Mouse (Mus musculus): ENCODE results near the gene March4. TPM values are rescaled to one million over a fixed set of nuclear protein-coding genes. Genes with fewer than 3 reads are reported as not detected.

March4 gene
- polyA plus RNA-seq, 2 experiments, result 0.05 TPM; not detected in 1

DNA sequence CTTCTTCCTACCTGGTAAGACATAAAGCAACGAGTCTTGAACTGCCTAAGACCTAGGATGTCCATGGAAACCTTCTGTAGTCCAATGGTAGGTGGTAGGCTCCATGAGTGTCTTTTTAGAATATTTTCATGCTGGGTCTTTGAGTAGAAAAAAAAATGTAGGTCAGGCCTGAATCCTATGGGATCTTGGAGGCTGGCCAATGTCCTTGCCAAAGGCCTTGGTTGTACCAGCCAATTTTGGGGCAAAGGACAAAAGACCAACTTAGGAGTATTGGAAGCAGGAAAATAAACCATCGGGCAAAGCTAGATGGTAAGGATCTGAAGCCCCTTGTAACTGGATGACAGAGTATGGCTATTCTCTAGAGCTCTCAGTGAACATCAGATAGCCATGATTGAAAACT lies 83.9 kb downstream of the March4 start:
- H3K4me2 ChIP-seq (replicated peaks; ENCODE audit: low read depth, low read length, severe bottlenecking), result no peak overlapping the region
- no peak for TF ChIP-seq POLR2A (IDR thresholded peaks at IDR 0.05; ENCODE audit: borderline replicate concordance, extremely low read depth, insufficient read depth, insufficient read length)
- no peaks in the 10 kb centered on the region for H3K9me3 ChIP-seq (ENCODE audit: control insufficient read depth, low read length)
- H3K4me3 ChIP-seq (replicated peaks; ENCODE audit: low read length), result no peak overlapping the region
- no peak overlapping the region for H3K27ac ChIP-seq (replicated peaks; ENCODE audit: low read depth, low read length)
- H3K27me3 ChIP-seq (ENCODE audit: control insufficient read depth, insufficient read depth, low read length), result no peaks in the 10 kb centered on the region
- WGBS, result 88% methylated on average over 2 of the region's 2 CpGs
- no peaks in the 10 kb centered on the region for H3K4me1 ChIP-seq (ENCODE audit: control insufficient read depth, insufficient read depth, low read length)
- ATAC-seq (ENCODE audit: low FRiP score, low read depth) (no peak), DNase-seq (ENCODE audit: low spot score) (no peak)
- H3K36me3 ChIP-seq (ENCODE audit: control insufficient read depth, insufficient read depth, low read length), result no peaks in the 10 kb centered on the region
- H3K9ac ChIP-seq (ENCODE audit: low read depth, low read length, severe bottlenecking), result no peak overlapping the region

DNA sequence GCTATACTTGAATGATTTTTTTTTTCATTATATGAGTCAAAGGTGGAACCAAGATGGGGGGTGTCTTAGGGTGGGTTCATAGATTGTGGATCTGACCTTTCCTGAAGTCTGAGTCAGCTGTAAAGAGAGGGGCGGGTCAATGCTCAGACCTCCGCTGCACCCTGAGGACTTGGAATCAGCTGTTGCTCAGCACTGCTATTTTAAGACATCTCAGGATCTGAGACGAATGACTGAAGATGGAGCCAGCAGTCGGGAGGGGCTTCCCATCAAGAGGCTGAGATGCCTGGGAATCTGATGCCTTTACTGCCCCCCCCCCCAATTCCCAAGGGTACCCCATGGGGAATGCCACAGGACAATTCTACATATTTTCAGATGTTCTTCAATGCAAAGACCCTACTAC lies 85.9 kb downstream of the March4 start:
- ATAC-seq (ENCODE audit: low FRiP score, low read depth) (no peak), DNase-seq (ENCODE audit: low spot score) (no peak)
- no peaks in the 10 kb centered on the region for H3K9me3 ChIP-seq (ENCODE audit: control insufficient read depth, low read length)
- no peak for TF ChIP-seq POLR2A (IDR thresholded peaks at IDR 0.05; ENCODE audit: borderline replicate concordance, extremely low read depth, insufficient read depth, insufficient read length)
- no peak overlapping the region for H3K27ac ChIP-seq (replicated peaks; ENCODE audit: low read depth, low read length)
- no peak overlapping the region for H3K4me2 ChIP-seq (replicated peaks; ENCODE audit: low read depth, low read length, severe bottlenecking)
- no peaks in the 10 kb centered on the region for H3K27me3 ChIP-seq (ENCODE audit: control insufficient read depth, insufficient read depth, low read length)
- H3K4me3 ChIP-seq (replicated peaks; ENCODE audit: low read length), result no peak overlapping the region
- no peaks in the 10 kb centered on the region for H3K4me1 ChIP-seq (ENCODE audit: control insufficient read depth, insufficient read depth, low read length)
- WGBS, result 74% methylated on average over 4 of the region's 4 CpGs
- no peak overlapping the region for H3K9ac ChIP-seq (ENCODE audit: low read depth, low read length, severe bottlenecking)
- H3K36me3 ChIP-seq (ENCODE audit: control insufficient read depth, insufficient read depth, low read length), result no peaks in the 10 kb centered on the region

DNA sequence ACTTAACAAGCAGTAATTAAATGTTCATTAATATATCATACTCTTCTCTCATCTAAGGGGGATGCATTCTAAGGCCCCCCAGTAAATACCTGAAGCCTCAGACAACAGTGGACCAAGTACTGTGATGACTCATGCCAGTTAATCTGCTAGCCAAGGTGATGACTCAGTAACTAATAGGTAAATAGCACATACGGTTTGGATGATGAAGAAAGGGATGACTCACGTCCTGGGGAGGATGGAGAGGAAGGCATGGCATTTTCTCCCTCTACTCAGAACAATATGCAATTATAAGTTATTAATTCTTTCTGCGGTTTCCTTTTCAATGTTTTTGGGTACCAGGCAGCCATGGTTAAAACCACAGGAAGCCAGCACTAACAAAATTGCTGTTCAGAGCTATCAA lies 87.0 kb downstream of the March4 start:
- no peak for TF ChIP-seq POLR2A (IDR thresholded peaks at IDR 0.05; ENCODE audit: borderline replicate concordance, extremely low read depth, insufficient read depth, insufficient read length)
- H3K4me3 ChIP-seq (replicated peaks; ENCODE audit: low read length), result no peak overlapping the region
- no peak overlapping the region for H3K9ac ChIP-seq (ENCODE audit: low read depth, low read length, severe bottlenecking)
- no peak for DNase-seq (ENCODE audit: low spot score)
- WGBS, result 76% methylated on average over 3 of the region's 3 CpGs
- H3K36me3 ChIP-seq (ENCODE audit: control insufficient read depth, insufficient read depth, low read length), result no peaks in the 10 kb centered on the region
- no peak for ATAC-seq (ENCODE audit: low FRiP score, low read depth)
- H3K27ac ChIP-seq (replicated peaks; ENCODE audit: low read depth, low read length), result no peak overlapping the region
- H3K27me3 ChIP-seq (ENCODE audit: control insufficient read depth, insufficient read depth, low read length), result no peaks in the 10 kb centered on the region
- H3K4me2 ChIP-seq (replicated peaks; ENCODE audit: low read depth, low read length, severe bottlenecking), result no peak overlapping the region
- no peaks in the 10 kb centered on the region for H3K9me3 ChIP-seq (ENCODE audit: control insufficient read depth, low read length)
- H3K4me1 ChIP-seq (ENCODE audit: control insufficient read depth, insufficient read depth, low read length), result no peaks in the 10 kb centered on the region

DNA sequence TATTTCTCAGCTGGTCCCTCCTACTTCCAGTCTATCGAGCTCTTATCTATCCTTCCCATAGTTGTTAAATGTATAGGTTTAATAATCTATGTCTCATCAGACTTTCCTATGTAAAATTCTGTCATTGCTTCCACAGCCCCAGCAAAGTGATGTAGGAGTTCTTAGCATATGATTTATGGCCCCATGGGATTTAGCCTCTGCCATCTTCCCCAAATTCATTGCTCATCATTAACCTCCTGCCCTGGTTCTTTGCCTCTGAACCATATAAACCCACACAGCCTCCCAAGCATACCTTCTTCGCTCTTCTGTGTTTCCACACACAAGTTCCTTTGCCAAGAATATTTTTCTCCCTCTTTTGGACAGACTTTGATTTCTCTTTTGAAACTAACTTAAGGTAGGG lies 94.0 kb downstream of the March4 start:
- no peak overlapping the region for H3K9ac ChIP-seq (ENCODE audit: low read depth, low read length, severe bottlenecking)
- no peaks in the 10 kb centered on the region for H3K27me3 ChIP-seq (ENCODE audit: control insufficient read depth, insufficient read depth, low read length)
- TF ChIP-seq POLR2A (IDR thresholded peaks at IDR 0.05; ENCODE audit: borderline replicate concordance, extremely low read depth, insufficient read depth, insufficient read length), result no peak
- ATAC-seq (ENCODE audit: low FRiP score, low read depth) (no peak), DNase-seq (ENCODE audit: low spot score) (no peak)
- no peaks in the 10 kb centered on the region for H3K36me3 ChIP-seq (ENCODE audit: control insufficient read depth, insufficient read depth, low read length)
- no peak overlapping the region for H3K4me2 ChIP-seq (replicated peaks; ENCODE audit: low read depth, low read length, severe bottlenecking)
- 87% methylated on average over 2 of the region's 2 CpGs for WGBS
- no peaks in the 10 kb centered on the region for H3K9me3 ChIP-seq (ENCODE audit: control insufficient read depth, low read length)
- H3K4me3 ChIP-seq (replicated peaks; ENCODE audit: low read length), result no peak overlapping the region
- H3K27ac ChIP-seq (replicated peaks; ENCODE audit: low read depth, low read length), result no peak overlapping the region
- no peaks in the 10 kb centered on the region for H3K4me1 ChIP-seq (ENCODE audit: control insufficient read depth, insufficient read depth, low read length)

DNA sequence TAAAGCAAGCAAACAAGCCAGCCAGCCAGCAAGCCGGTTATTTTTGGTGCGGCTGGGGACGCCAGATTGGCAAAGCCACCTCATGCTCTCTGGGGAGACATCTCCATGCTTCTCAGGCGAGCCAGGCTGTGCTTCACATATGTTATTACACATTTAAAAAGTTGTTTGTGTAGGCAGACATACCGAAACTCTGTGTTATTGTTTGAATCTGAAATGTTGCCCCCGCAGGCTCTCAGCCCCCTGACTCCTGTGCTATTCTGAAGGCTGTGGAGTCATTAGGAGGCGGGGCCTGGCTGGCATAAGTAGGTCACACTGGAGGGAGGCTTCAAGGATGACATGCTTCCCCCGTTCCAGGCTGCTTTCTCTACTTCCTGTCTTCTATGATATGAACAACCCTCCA lies 97.6 kb downstream of the March4 start:
- Histone ChIP-seq H3K9me3 (ENCODE audit: control insufficient read depth, low read length) (no peaks in the 10 kb centered on the region), H3K27ac (replicated peaks; ENCODE audit: low read depth, low read length) (no peak overlapping the region), H3K4me2 (replicated peaks; ENCODE audit: low read depth, low read length, severe bottlenecking) (no peak overlapping the region), H3K27me3 (ENCODE audit: control insufficient read depth, insufficient read depth, low read length) (no peaks in the 10 kb centered on the region), H3K9ac (ENCODE audit: low read depth, low read length, severe bottlenecking) (no peak overlapping the region), H3K4me1 (ENCODE audit: control insufficient read depth, insufficient read depth, low read length) (no peaks in the 10 kb centered on the region), H3K4me3 (replicated peaks; ENCODE audit: low read length) (no peak overlapping the region), H3K36me3 (ENCODE audit: control insufficient read depth, insufficient read depth, low read length) (no peaks in the 10 kb centered on the region)
- DNase-seq (ENCODE audit: low spot score) (no peak), ATAC-seq (ENCODE audit: low FRiP score, low read depth) (no peak)
- WGBS, result 76% methylated on average over 8 of the region's 8 CpGs
- no peak for TF ChIP-seq POLR2A (IDR thresholded peaks at IDR 0.05; ENCODE audit: borderline replicate concordance, extremely low read depth, insufficient read depth, insufficient read length)

DNA sequence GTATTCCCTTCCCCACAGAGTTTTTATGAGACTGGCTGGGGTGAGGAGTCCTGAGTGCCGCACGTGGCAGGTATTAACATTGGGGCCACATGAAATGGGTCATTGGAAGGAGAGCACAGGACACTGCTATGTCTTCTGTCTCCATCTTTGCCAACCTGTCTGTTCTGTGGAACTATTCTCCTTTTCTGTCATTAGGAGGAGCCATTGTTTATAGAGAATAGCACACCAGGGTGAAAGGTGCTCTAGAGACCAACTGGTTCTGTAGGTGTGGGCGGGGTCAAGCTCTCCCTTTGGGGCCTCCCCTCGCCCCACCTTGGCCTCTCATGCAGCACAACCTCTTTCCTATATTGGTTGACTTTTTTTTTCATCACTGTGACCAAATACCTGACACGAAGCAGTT lies 99.8 kb downstream of the March4 start:
- Histone ChIP-seq H3K4me1 (ENCODE audit: control insufficient read depth, insufficient read depth, low read length) (no peaks in the 10 kb centered on the region), H3K9ac (ENCODE audit: low read depth, low read length, severe bottlenecking) (no peak overlapping the region), H3K9me3 (ENCODE audit: control insufficient read depth, low read length) (no peaks in the 10 kb centered on the region), H3K27ac (replicated peaks; ENCODE audit: low read depth, low read length) (no peak overlapping the region), H3K36me3 (ENCODE audit: control insufficient read depth, insufficient read depth, low read length) (no peaks in the 10 kb centered on the region), H3K27me3 (ENCODE audit: control insufficient read depth, insufficient read depth, low read length) (no peaks in the 10 kb centered on the region), H3K4me3 (replicated peaks; ENCODE audit: low read length) (no peak overlapping the region), H3K4me2 (replicated peaks; ENCODE audit: low read depth, low read length, severe bottlenecking) (no peak overlapping the region)
- no peak for DNase-seq (ENCODE audit: low spot score)
- WGBS, result 62% methylated on average over 5 of the region's 5 CpGs
- no peak for TF ChIP-seq POLR2A (IDR thresholded peaks at IDR 0.05; ENCODE audit: borderline replicate concordance, extremely low read depth, insufficient read depth, insufficient read length)
- ATAC-seq (ENCODE audit: low FRiP score, low read depth), result no peak

Measured in limb, embryonic 14.5 days (tissue).